Mouse (Mus musculus): ENCODE results near the gene Slpi. TPM values are rescaled to one million over a fixed set of nuclear protein-coding genes. Genes with fewer than 3 reads are reported as not detected.

The Slpi gene
- polyA plus RNA-seq, 1 experiment from 2014 or later = not detected

DNA sequence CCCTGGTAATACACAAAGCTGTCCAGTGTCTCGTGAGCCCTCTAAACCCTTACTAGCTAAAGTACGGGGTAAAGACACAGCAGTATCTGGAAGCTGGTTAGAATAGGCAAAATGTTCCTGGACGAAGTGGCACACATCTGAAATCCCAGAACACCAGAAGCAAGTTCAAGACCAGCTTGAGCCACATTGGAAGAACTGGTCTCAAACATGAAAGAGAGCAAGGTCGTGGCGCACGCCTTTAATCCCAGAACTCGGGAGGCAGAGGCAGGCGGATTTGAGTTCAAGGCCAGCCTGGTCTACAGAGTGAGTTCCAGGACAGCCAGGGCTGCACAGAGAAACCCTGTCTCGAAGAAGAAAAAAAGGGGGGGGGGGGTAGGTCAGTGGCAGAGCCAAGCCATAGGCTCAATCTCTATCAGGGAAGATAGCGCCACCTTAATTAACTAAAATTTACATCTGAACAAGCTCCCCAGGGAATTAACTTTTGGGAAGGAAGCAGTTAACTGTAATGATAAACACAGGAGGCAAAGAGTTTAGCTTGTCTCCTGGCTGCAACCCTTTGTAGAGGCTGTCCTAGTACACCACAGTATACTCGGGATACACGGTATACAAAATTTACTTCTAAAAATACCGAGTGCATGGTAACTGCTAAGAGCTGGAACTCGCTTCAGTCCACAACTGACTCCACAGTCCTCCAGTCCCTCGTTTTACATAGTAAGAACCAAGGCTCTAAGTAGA lies 41.2 kb upstream of the Slpi start:
- peaks cover 28% of the 10 kb centered on the region for H3K27me3 ChIP-seq (ENCODE audit: low read depth, poor library complexity, severe bottlenecking)
- DNase-seq (ENCODE audit: low spot score) = no peak
- WGBS = 43% methylated on average over 15 of the region's 15 CpGs
- no peak overlapping the region for H3K4me3 ChIP-seq
- H3K4me1 ChIP-seq = peaks cover 50% of the 10 kb centered on the region
- no peaks in the 10 kb centered on the region for H3K9me3 ChIP-seq (replicated peaks)
- H3K27ac ChIP-seq (replicated peaks) = no peak overlapping the region
- H3K36me3 ChIP-seq = no peaks in the 10 kb centered on the region; the same call in 1 of the 2 replicates

DNA sequence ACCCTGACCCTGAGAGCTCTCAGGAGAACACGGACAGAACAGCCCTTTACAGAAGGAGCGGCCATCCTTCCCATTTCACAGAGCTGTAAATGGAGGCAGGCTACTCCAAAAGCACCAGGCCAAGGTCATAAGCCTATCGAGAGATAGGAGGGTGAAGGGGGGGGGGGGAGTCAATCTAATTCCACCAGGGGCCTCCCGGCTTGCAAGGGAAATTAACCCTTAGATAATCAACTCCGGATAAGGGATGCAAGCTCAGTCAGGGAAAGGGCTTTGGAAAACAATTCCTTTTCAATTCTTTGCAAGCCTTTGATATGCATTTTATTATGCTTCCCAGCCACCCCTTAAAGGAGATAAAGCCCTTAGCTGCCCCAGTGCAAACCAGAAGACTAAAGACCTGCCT lies 39.6 kb upstream of the Slpi start:
- Histone ChIP-seq H3K27me3 (ENCODE audit: low read depth, poor library complexity, severe bottlenecking) (peaks cover 28% of the 10 kb centered on the region), H3K27ac (replicated peaks) (no peak overlapping the region), H3K36me3 (peaks cover 10% of the 10 kb centered on the region), H3K4me1 (peaks cover 50% of the 10 kb centered on the region), H3K9me3 (replicated peaks) (no peaks in the 10 kb centered on the region), H3K4me3 (no peak overlapping the region)
- DNase-seq (ENCODE audit: low spot score) = no peak
- 43% methylated on average over 5 of the region's 5 CpGs for WGBS

DNA sequence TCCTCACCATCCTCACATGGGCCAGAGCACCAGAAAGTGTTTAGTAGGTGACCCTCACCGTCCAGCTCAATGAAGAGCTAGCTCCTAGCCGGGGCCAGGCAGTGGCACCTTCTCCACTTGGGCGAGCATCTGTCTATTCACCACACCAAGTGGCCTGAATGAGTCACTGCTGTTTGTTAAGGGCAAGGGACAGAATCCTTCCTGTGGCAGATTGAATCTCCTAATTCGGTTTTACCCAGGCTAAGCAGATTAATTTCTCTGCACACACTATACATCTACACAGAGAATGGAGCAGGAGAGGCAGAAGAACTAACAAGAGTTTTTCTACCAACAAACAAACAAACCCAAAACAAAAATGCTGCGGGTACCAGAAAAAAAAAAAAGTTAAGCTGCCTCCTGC lies 38.1 kb upstream of the Slpi start:
- WGBS = 82% methylated on average over 5 of the region's 5 CpGs
- H3K9me3 ChIP-seq (replicated peaks) = no peaks in the 10 kb centered on the region

DNA sequence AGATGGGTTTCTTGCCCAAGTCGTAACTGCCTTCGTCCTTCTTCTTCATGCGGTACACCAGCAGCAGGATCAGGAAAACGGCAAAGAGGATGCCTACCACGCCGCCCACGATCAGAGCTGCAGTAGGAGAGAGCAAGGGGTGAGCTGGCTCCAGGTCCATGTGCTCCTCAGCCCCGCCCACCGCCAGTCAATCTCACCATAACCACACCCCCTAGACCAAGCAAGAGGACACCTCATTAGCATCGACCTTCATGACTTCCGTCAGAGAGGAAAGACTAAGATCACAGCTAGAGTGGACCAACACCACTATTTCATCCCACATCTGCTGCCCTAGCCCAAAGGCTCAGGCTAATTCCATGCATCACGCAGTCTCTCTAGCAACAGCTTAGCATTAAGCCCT lies 37.2 kb upstream of the Slpi start:
- Histone ChIP-seq H3K4me3 (no peak overlapping the region), H3K9me3 (replicated peaks) (no peaks in the 10 kb centered on the region), H3K27ac (replicated peaks) (no peak overlapping the region), H3K4me1 (peaks cover 28% of the 10 kb centered on the region), H3K36me3 (peaks cover 12% of the 10 kb centered on the region), H3K27me3 (ENCODE audit: low read depth, poor library complexity, severe bottlenecking) (peaks cover 28% of the 10 kb centered on the region)
- 26% methylated on average over 12 of the region's 12 CpGs for WGBS
- DNase-seq (ENCODE audit: low spot score) = no peak

More for the DNA sequence above, 38.1 kb upstream of the Slpi start:
- peaks cover 36% of the 10 kb centered on the region for H3K4me1 ChIP-seq
- no peak overlapping the region for H3K27ac ChIP-seq (replicated peaks)
- no peak for DNase-seq (ENCODE audit: low spot score)
- peaks cover 12% of the 10 kb centered on the region for H3K36me3 ChIP-seq
- peaks cover 28% of the 10 kb centered on the region for H3K27me3 ChIP-seq (ENCODE audit: low read depth, poor library complexity, severe bottlenecking)
- H3K4me3 ChIP-seq = no peak overlapping the region

DNA sequence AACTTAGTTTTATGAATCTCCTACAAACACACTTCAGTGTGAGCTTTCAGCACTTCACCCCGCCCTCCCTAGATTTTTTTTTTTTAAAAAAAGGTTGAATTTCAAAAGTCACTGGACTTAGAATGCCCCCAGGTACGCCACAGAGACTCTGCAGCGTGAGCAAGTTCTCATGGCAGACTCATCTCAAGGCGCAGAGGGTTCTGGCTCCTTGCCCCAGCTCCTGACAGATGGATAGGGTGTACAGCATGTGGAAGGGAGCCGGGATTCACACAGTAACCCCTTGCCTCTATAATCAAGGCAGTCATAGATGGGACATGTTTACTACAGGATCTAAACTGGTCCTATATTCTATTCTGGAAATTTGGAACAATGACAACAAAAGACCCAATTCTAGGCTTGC lies 36.5 kb upstream of the Slpi start:
- H3K4me3 ChIP-seq = no peak overlapping the region
- no peaks in the 10 kb centered on the region for H3K9me3 ChIP-seq (replicated peaks)
- WGBS = 89% methylated on average over 5 of the region's 5 CpGs
- H3K27ac ChIP-seq (replicated peaks) = no peak overlapping the region
- peaks cover 21% of the 10 kb centered on the region for H3K27me3 ChIP-seq (ENCODE audit: low read depth, poor library complexity, severe bottlenecking)
- no peak for DNase-seq (ENCODE audit: low spot score)
- peaks cover 21% of the 10 kb centered on the region for H3K4me1 ChIP-seq
- peaks cover 12% of the 10 kb centered on the region for H3K36me3 ChIP-seq

DNA sequence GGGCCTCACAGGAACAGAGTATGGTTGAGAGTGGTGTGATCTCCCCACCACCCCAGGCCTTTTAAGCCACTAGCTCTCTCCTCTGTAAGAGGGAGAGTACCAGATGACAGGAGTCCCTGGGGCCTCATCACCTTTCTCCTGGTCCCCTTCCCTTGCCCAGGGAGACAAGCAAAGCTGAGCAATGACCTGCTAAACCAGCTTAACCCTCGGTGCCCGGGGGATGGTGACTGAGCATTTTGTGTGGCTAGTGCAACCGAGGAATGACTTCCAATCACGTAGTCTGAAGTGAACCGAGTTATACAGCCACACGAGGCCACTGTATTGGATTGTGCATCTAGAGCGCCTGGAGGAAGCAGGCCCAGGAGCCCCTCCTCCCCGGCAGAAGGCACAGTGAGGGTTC lies 35.5 kb upstream of the Slpi start:
- WGBS = 93% methylated on average over 8 of the region's 8 CpGs
- Histone ChIP-seq H3K27me3 (ENCODE audit: low read depth, poor library complexity, severe bottlenecking) (peaks cover 11% of the 10 kb centered on the region; the same call in 1 of the 2 replicates), H3K27ac (replicated peaks) (no peak overlapping the region), H3K4me1 (peaks cover 18% of the 10 kb centered on the region), H3K4me3 (no peak overlapping the region), H3K36me3 (peaks cover 12% of the 10 kb centered on the region), H3K9me3 (replicated peaks) (no peaks in the 10 kb centered on the region)
- DNase-seq (ENCODE audit: low spot score) = no peak

DNA sequence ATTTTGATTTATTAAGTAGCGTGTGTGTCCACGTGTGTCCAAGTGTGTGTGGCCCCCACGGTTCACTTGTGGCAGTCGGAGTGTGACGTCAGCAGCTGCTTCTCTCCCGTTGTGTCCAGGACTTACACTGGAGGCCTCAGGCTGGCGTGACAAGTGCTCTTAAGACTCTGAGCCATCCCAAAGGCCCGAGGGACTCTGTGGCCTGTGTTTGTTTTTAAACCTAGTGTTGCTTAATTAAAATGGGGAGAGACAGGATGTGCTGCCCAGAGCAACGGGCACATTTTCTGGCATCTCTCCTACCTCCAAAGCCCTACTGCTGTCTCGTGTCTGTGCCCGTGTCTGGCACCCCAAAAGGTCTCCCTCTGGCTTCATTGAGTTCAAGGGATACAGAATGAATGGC lies 34.6 kb upstream of the Slpi start:
- Histone ChIP-seq H3K27me3 (ENCODE audit: low read depth, poor library complexity, severe bottlenecking) (peaks cover 4% of the 10 kb centered on the region), H3K9me3 (replicated peaks) (no peaks in the 10 kb centered on the region), H3K4me3 (no peak overlapping the region), H3K36me3 (peaks cover 12% of the 10 kb centered on the region), H3K4me1 (peaks cover 9% of the 10 kb centered on the region), H3K27ac (replicated peaks) (no peak overlapping the region)
- WGBS = 89% methylated on average over 11 of the region's 11 CpGs
- DNase-seq (ENCODE audit: low spot score) = no peak

DNA sequence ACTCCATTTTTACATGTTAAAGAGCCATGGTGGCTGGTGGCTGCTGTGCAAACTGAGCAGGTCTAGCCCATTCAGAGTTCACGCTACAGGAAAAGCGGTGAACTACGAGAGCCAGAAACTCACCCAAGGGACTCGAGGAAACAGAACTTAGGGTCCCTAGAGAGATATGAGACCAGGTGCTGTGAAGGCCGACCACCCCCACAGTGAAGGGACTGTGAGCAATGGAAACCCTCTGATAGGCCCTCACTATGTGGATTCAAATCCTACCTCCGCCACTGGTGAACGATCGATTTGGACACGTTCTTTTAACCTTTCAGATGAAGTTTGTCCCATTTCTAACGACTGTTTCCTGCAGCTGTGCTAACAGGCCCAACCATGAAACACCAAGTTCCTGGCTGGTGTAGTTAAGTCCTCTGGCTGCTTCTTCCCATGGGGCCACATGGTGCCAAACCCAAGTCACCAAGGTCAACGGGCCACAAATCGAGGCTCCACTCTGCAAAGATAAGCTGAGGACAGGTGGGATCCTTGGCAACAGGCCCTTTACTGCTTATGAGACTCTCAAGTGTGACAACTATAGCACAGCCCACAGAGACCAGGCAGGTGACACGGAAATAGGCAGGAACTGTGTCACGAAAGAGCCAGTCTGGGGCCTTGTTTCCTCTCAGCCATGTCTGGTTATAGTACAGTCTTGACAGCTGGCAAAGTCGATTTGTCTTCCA lies 33.9 kb upstream of the Slpi start:
- DNase-seq (ENCODE audit: low spot score) = no peak
- Histone ChIP-seq H3K4me1 (peaks cover 7% of the 10 kb centered on the region; the same call in 1 of the 2 replicates), H3K27ac (replicated peaks) (no peak overlapping the region), H3K36me3 (peaks cover 12% of the 10 kb centered on the region), H3K9me3 (replicated peaks) (no peaks in the 10 kb centered on the region), H3K27me3 (ENCODE audit: low read depth, poor library complexity, severe bottlenecking) (peaks cover 6% of the 10 kb centered on the region), H3K4me3 (no peak overlapping the region)
- 89% methylated on average over 15 of the region's 15 CpGs for WGBS

DNA sequence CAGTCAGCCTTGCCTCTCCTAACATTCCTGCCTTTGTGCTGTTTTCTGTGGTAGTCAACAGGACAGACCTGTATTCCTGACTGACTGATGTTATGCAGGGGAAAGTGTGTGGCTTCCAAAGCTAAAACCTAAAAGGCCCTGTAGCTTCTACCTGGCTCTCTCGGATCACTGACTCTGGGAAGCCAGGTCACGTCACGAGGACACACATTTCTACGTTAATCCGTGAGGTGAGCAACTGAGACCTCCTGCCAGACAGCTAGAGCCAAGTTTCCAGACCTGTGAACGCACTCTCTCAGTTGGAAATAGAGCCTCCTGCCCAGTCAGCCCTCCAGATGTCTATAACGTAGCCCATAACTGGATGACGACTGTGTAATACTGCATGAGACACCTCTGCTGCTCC lies 33.1 kb upstream of the Slpi start:
- Histone ChIP-seq H3K9me3 (replicated peaks) (no peaks in the 10 kb centered on the region), H3K27me3 (ENCODE audit: low read depth, poor library complexity, severe bottlenecking) (peaks cover 6% of the 10 kb centered on the region; the same call in 1 of the 2 replicates), H3K4me1 (peaks cover 7% of the 10 kb centered on the region; the same call in 1 of the 2 replicates), H3K36me3 (peaks cover 12% of the 10 kb centered on the region), H3K27ac (replicated peaks) (no peak overlapping the region), H3K4me3 (no peak overlapping the region)
- WGBS = 88% methylated on average over 8 of the region's 8 CpGs
- no peak for DNase-seq (ENCODE audit: low spot score)

DNA sequence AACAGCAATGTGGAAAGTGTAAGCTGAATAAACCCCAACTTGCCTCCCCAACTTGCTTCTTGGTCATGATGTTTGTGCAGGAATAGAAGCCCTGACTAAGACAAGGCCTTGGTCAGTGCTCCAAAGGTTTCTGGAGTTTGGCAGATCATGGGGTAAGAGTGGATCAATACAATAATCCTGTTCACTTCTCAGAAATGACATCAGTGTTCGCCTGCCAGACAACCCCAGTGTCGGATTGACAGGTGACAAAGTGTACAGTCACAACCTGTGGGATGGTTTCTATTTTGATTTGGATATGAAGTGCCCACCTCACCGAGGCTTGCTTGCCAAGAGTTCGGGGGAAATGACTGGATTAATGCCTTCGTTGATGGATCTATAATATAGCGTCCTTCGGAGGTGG lies 32.4 kb upstream of the Slpi start:
- DNase-seq (ENCODE audit: low spot score) = no peak
- Histone ChIP-seq H3K36me3 (peaks cover 12% of the 10 kb centered on the region), H3K4me3 (no peak overlapping the region), H3K27me3 (ENCODE audit: low read depth, poor library complexity, severe bottlenecking) (peaks cover 12% of the 10 kb centered on the region; the same call in 1 of the 2 replicates), H3K9me3 (replicated peaks) (no peaks in the 10 kb centered on the region), H3K4me1 (peaks cover 7% of the 10 kb centered on the region; the same call in 1 of the 2 replicates), H3K27ac (replicated peaks) (no peak overlapping the region)
- WGBS = 91% methylated on average over 7 of the region's 7 CpGs

DNA sequence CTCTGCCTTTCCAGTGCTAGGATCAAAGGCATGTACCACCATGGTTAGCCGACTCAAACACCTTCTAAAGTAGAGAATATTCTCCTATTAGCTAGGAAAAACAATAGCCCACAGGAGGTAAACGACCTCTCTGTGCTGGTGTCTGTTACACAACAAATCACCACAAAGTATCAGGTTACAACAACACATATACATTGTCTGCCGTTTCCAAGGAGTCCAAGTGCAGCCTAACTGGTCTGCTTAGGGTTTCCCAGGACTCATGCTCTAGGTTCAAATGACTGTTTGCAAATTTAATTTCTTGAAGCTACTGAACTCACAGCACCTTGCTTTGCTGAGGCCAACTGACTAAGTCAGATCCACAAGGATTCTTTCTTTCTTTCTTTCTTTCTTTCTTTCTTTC lies 30.6 kb upstream of the Slpi start:
- Histone ChIP-seq H3K9me3 (replicated peaks) (no peaks in the 10 kb centered on the region), H3K4me1 (peaks cover under 1% of the 10 kb centered on the region; the same call in 1 of the 2 replicates), H3K4me3 (no peak overlapping the region), H3K36me3 (peaks cover 11% of the 10 kb centered on the region), H3K27me3 (ENCODE audit: low read depth, poor library complexity, severe bottlenecking) (peaks cover 26% of the 10 kb centered on the region), H3K27ac (replicated peaks) (no peak overlapping the region)
- 11% methylated on average over 3 of the region's 3 CpGs for WGBS
- DNase-seq (ENCODE audit: low spot score) = no peak

DNA sequence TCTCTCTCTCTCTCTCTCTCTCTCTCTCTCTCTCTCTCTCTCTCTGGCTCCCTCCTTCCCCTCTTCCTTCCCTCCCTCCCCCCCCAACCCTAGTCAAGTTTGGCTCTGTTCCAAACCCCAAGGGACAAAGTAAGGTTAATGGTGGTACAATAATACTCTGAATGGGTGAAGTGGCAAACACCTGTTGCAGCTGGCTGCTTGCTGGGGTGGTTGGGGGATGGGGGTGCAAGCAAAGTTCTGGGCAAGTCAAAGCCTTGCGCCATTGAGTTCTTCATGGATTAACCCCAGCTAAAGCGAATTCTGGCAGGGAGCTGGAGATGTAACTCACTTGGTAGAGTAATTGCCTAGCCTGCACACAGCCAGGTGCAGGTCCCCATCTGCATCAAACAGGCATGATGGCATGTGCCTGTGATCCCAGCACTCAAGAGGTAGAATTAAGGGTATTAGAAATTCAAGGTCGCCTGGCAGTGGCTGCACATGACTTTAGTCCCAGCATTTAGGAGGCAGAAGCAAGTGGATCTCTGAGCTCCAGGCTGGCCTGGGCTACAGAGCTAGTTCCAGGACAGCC lies 29.5 kb upstream of the Slpi start:
- Histone ChIP-seq H3K27me3 (ENCODE audit: low read depth, poor library complexity, severe bottlenecking) (peaks cover 36% of the 10 kb centered on the region), H3K9me3 (replicated peaks) (no peaks in the 10 kb centered on the region), H3K36me3 (peaks cover 2% of the 10 kb centered on the region; the same call in 1 of the 2 replicates), H3K4me3 (no peak overlapping the region), H3K27ac (replicated peaks) (no peak overlapping the region), H3K4me1 (peaks cover 8% of the 10 kb centered on the region)
- no peak for DNase-seq (ENCODE audit: low spot score)
- 32% methylated on average over 3 of the region's 3 CpGs for WGBS

DNA sequence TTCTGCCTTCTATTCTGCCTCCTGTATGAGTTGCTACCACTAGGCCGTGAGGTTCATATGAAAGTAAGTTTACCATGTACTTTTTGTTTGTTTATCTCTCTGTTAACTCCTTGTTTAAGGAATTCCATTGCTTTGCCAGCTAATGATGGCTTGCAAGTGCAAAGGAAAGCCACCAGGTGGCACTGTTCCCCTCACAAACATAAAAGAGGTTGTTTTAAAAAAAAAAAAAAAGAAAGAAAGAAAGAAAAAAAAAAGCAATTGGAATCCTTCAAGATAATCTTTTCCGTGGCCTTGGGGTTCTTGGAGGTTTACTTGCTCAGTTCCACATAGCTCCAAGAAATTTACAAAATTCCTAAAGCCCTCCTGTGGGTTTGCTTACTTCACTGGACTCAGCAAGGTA lies 28.3 kb upstream of the Slpi start:
- Histone ChIP-seq H3K27ac (replicated peaks) (no peak overlapping the region), H3K27me3 (ENCODE audit: low read depth, poor library complexity, severe bottlenecking) (peaks cover 46% of the 10 kb centered on the region), H3K4me3 (no peak overlapping the region), H3K36me3 (no peaks in the 10 kb centered on the region), H3K9me3 (replicated peaks) (no peaks in the 10 kb centered on the region), H3K4me1 (peaks cover 8% of the 10 kb centered on the region)
- DNase-seq (ENCODE audit: low spot score) = no peak
- 5% methylated on average over 2 of the region's 2 CpGs for WGBS

Measured in midbrain, embryonic 10.5 days (tissue).